Mouse (Mus musculus) lung, adult 2 months (tissue): ENCODE results near the gene Stxbp5l. TPM values are rescaled to one million over a fixed set of nuclear protein-coding genes. Genes with fewer than 3 reads are reported as not detected.
"Not testable (repeated sequence)": the region's sequence is repeated elsewhere in the genome, so short reads cannot be mapped to it uniquely, and the experiment has no call there.

Source experiments
- DNase-seq: peaks from one replicate; pipeline ENCODE4 v3.0.0; 2022
- H3K4me1 ChIP-seq: fragments of 200-500 bp; 2 replicates; pipeline ENCODE4 v1.6.1; 2011; ENCODE audit warnings: low read length; ENCODE audit not compliant: control insufficient read depth, insufficient read depth
- H3K4me3 ChIP-seq: fragments of 200-500 bp; replicated peaks from 2 replicates; pipeline ENCODE3; 2011; ENCODE audit warnings: low read depth, mild to moderate bottlenecking, control low read depth, low read length; ENCODE audit errors: extremely low read depth
- CTCF ChIP-seq: fragments of 200-500 bp; IDR thresholded peaks from 2 replicates; pipeline ENCODE4 v1.5.1; 2011; ENCODE audit warnings: mild to moderate bottlenecking, low read length, control low read depth; ENCODE audit not compliant: insufficient read depth
- POLR2A ChIP-seq: fragments of 200-500 bp; IDR thresholded peaks from 2 replicates; pipeline ENCODE4 v1.6.1; 2011; ENCODE audit warnings: low read depth, mild to moderate bottlenecking, control low read depth, low read length, borderline replicate concordance; ENCODE audit errors: extremely low read depth
- WGBS: fragments of 180-500 bp; shearing (Covaris S2); methylation state at CpG from one replicate; pipeline ENCODE4 v1.1.7; 2018; 5-methylcytosine and 5-hydroxymethylcytosine counted together
- polyA plus RNA-seq: library from polyadenylated mRNA; depleted of rRNA; stranded (reverse); fragments of >200 nt; gene quantifications from 2 replicates; pipeline ENCODE4 v1.2.3, GENCODE M21; 2012

Stxbp5l gene
- polyA plus RNA-seq, 1 experiment = not detected

DNA sequence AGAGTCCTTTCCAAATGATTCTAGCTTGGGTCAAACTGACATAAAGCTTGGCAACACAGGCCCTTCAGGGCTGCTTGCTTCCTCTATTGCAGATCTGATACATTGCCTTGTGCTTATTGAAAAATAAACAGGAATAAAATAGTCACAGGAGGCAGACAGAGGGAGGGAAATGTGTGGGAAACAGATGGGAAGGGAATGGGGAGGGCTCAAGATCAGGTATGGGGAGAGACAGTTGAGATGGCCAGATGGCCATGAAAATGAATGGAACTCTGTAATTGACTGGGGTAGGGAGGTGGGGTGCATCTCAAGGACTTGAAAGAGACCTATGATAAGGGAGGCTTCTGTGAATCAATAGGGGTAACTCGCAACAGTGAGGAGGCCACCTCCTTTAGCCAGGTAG is 80.3 kb downstream of the Stxbp5l start:
- TF ChIP-seq POLR2A (no peak), CTCF (no peak)
- no peak overlapping the region for H3K4me3 ChIP-seq
- WGBS = 82% methylated on average over 1 of the region's 1 CpGs
- H3K4me1 ChIP-seq = no peaks in the 10 kb centered on the region
- DNase-seq = no peak

GRCm38 (mm10) chr16:37292593-37292992 is 92.2 kb downstream of the Stxbp5l start:
- H3K4me1 ChIP-seq = no peaks in the 10 kb centered on the region
- DNase-seq = no peak
- 83% methylated on average over 1 of the region's 1 CpGs for WGBS
- H3K4me3 ChIP-seq = no peak overlapping the region
- TF ChIP-seq CTCF (no peak), POLR2A (no peak)

- WGBS = 63% methylated on average over 1 of the region's 1 CpGs
- no peak for TF ChIP-seq POLR2A
- TF ChIP-seq CTCF = no peak
- no peak for DNase-seq
- H3K4me1 ChIP-seq = no peaks in the 10 kb centered on the region
- H3K4me3 ChIP-seq = no peak overlapping the region
These were observed 104.6 kb downstream of the Stxbp5l start for GRCm38 (mm10) chr16:37280206-37280605.

GRCm38 (mm10) chr16:37273681-37274080 is 111.1 kb downstream of the Stxbp5l start:
- DNase-seq = no peak
- no peaks in the 10 kb centered on the region for H3K4me1 ChIP-seq
- no peak for TF ChIP-seq CTCF
- TF ChIP-seq POLR2A = no peak
- no peak overlapping the region for H3K4me3 ChIP-seq

GRCm38 (mm10) chr16:37261678-37262077 is 123.1 kb downstream of the Stxbp5l start:
- no peak overlapping the region for H3K4me3 ChIP-seq
- WGBS = 40% methylated on average over 3 of the region's 3 CpGs
- no peak for DNase-seq
- TF ChIP-seq CTCF (no peak), POLR2A (no peak)
- no peaks in the 10 kb centered on the region for H3K4me1 ChIP-seq

- Histone ChIP-seq H3K4me3 (no peak overlapping the region), H3K4me1 (no peaks in the 10 kb centered on the region)
- WGBS = 90% methylated on average over 1 of the region's 1 CpGs
- no peak for TF ChIP-seq CTCF
- TF ChIP-seq POLR2A = no peak
- DNase-seq = no peak
These were observed 165.6 kb downstream of the Stxbp5l start for GRCm38 (mm10) chr16:37219151-37219550.

DNA sequence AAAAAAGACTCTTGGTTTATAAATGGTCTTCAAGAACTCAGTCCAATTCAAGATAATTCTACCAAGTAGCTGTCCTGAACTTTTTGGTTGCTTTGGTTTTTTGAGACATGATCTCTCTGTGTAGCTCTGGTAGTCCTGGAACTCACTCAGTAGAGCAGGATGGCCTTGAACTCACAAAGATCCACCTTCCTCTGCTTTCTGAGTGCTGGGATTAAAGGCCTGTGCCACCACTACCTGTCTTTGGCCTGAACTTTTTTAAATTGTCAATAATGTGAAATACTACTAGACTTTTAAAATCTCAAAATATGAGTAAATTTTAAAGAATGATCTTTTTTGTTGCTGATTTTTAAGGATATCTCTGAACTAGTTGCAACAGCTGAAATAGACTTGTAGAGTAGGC is 176.0 kb downstream of the Stxbp5l start:
- no peak for DNase-seq
- H3K4me1 ChIP-seq = no peaks in the 10 kb centered on the region
- H3K4me3 ChIP-seq = no peak overlapping the region
- no peak for TF ChIP-seq CTCF
- TF ChIP-seq POLR2A = no peak

DNA sequence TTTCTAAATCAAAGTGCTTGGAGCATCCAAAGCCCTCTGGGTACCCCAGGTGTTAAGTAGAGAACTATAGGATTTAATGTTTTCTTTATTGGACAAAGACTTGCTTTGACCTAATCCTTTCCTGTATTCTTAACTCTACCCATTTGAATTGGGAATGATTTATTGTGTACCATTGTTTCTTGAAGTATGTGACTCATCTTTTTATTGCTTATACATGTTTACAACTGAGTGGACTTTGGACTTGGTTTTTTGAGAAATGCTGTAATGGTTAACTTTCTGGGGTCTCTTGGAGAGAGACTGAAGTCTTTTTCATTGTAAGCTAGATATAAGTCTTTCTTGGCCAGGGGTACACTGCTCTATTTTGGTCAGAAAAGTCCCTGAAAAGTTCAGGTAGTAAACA is 190.6 kb downstream of the Stxbp5l start:
- DNase-seq = no peak
- no peaks in the 10 kb centered on the region for H3K4me1 ChIP-seq
- TF ChIP-seq POLR2A (no peak), CTCF (no peak)
- no peak overlapping the region for H3K4me3 ChIP-seq

- not testable (repeated sequence) for DNase-seq, H3K4me1 ChIP-seq, H3K4me3 ChIP-seq
- WGBS = 86% methylated on average over 1 of the region's 1 CpGs
These were observed 259.6 kb downstream of the Stxbp5l start for GRCm38 (mm10) chr16:37125190-37125589.

- TF ChIP-seq CTCF (peak; percentile 35; the same call in 1 of the 2 replicates), POLR2A (no peak)
- DNase-seq = no peak
- Histone ChIP-seq H3K4me3 (no peak overlapping the region), H3K4me1 (no peaks in the 10 kb centered on the region)
- WGBS = 20% methylated on average over 3 of the region's 3 CpGs
These were observed 275.5 kb downstream of the Stxbp5l start for GRCm38 (mm10) chr16:37109285-37109684.

DNA sequence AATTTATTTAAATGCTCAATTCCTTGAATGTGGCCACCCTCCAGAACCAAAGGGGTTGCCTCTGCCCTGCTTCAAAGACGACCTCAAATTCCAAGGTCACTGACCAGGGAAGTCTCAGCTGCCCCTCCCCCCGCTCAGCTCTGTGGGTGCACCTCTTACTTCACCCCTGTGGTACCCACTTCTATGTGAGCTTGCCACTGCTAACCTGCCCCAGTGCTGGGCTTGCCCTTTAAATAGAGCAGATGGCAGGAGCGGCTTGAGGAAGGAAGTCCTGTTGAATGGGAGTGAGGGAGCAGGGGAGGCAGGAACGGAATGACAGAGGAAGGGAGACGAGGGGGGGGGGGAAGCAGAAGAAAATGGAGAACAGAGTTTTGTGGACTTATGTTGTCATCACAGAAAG is 276.0 kb downstream of the Stxbp5l start:
- WGBS = 19% methylated on average over 5 of the region's 5 CpGs
- TF ChIP-seq POLR2A = no peak
- no peak for TF ChIP-seq CTCF

More for the DNA sequence above, 276.0 kb downstream of the Stxbp5l start:
- no peak for DNase-seq
- no peak overlapping the region for H3K4me3 ChIP-seq
- H3K4me1 ChIP-seq = no peaks in the 10 kb centered on the region
